Mouse (Mus musculus) adrenal gland (tissue): ENCODE results near the gene Rasgrp1.

Source experiments
- intact Hi-C: fragments of 180-260 bp; cut with DNase I; formaldehyde crosslinking; loops from one replicate; pipeline ENCODE4 v1.15.1; 2025

The Rasgrp1 gene

GRCm38 (mm10) chr2:117250001-117250510 is 92.7 kb downstream of the Rasgrp1 start:
- intact Hi-C loops, result no loop called here

GRCm38 (mm10) chr2:117249255-117250000 is 93.4 kb downstream of the Rasgrp1 start, which contains the start of gene Fam98b:
Gene Fam98b, plus strand, starts transcription at chr2:117249739.
- intact Hi-C loops, result no loop called here

- intact Hi-C loops, result no loop called here
These were observed 100.8 kb downstream of the Rasgrp1 start for GRCm38 (mm10) chr2:117241953-117242352.

GRCm38 (mm10) chr2:117231257-117231656 is 111.5 kb downstream of the Rasgrp1 start:
- intact Hi-C loops, result loop anchor here (2.0 to 5.0 kb wide), 2 partner anchors 49 to 330 kb away; no protein-coding TSS in a partner anchor

- intact Hi-C loops, result loop anchor here (2.0 to 5.0 kb wide), 2 partner anchors 48 to 329 kb away; no protein-coding TSS in a partner anchor
These were observed 112.5 kb downstream of the Rasgrp1 start for GRCm38 (mm10) chr2:117230261-117230660.
